Mouse (Mus musculus): ENCODE measurements around the gene Pygo2. TPM values are rescaled to one million over a fixed set of nuclear protein-coding genes. Genes with fewer than 3 reads are reported as not detected.

The Pygo2 gene
- total RNA-seq, 2 experiments from 2014 or later, result 13.8 to 16.6 TPM

GRCm38 (mm10) chr3:89391663-89392511 is 38.1 kb upstream of the Pygo2 start:
- intact Hi-C loops (cut with DNase I), result loop anchor here (2.0 kb wide), 1 partner anchor 13 kb away; no protein-coding TSS in a partner anchor
- peak; percentile 57 to 80 for DNase-seq

GRCm38 (mm10) chr3:89392871-89393311 is 37.1 kb upstream of the Pygo2 start:
- intact Hi-C loops (cut with DNase I), result loop anchor here (2.0 kb wide), 1 partner anchor 14 kb away; no protein-coding TSS in a partner anchor
- DNase-seq, result peak; percentile 45 to 57

- intact Hi-C loops (cut with DNase I), result loop anchor here (2.0 kb wide), 2 partner anchors 15 to 45 kb away; partner anchors contain the start of gene Adam15
- peak; percentile 98 for DNase-seq
These were observed 36.4 kb upstream of the Pygo2 start for GRCm38 (mm10) chr3:89393605-89394004.

- peak; percentile 75 to 85 for DNase-seq
- intact Hi-C loops (cut with DNase I), result loop anchor here (2.0 kb wide), 1 partner anchor 45 kb away; the partner anchor contains the start of gene Adam15
These were observed 35.8 kb upstream of the Pygo2 start, which contains the start of gene Zbtb7b for GRCm38 (mm10) chr3:89394006-89394893. Zbtb7b (minus strand) TSS chr3:89394776.

- intact Hi-C loops (cut with DNase I), result loop anchor here (2.0 to 5.0 kb wide), 3 partner anchors 46 to 92 kb away; partner anchors contain the start of gene Adam15
- DNase-seq, result peak in 1 of 2 experiments; percentile 78
These were observed 35.1 kb upstream of the Pygo2 start for GRCm38 (mm10) chr3:89394894-89395256.

- intact Hi-C loops (cut with DNase I), result loop anchor here (2.0 to 5.0 kb wide), 3 partner anchors 47 to 92 kb away; partner anchors contain the start of gene Adam15
- DNase-seq, result no peak
These were observed 34.6 kb upstream of the Pygo2 start for GRCm38 (mm10) chr3:89395419-89395805.

GRCm38 (mm10) chr3:89395806-89396653 is 34.0 kb upstream of the Pygo2 start:
- DNase-seq, result peak; percentile 72 to 81
- intact Hi-C loops (cut with DNase I), result loop anchor here (2.0 to 5.0 kb wide), 4 partner anchors 15 to 91 kb away; partner anchors contain the start of genes Adam15 and Flad1

- intact Hi-C loops (cut with DNase I), result loop anchor here (2.0 to 5.0 kb wide), 3 partner anchors 14 to 91 kb away; partner anchors contain the start of gene Flad1
- no peak for DNase-seq
These were observed 33.4 kb upstream of the Pygo2 start for GRCm38 (mm10) chr3:89396654-89397005.

GRCm38 (mm10) chr3:89401329-89401728 is 28.7 kb upstream of the Pygo2 start:
- intact Hi-C loops (cut with DNase I), result no loop called here
- no peak for DNase-seq

GRCm38 (mm10) chr3:89402693-89403092 is 27.3 kb upstream of the Pygo2 start, which contains the start of gene Lenep:
Lenep (minus strand) TSS chr3:89402793.
- intact Hi-C loops (cut with DNase I), result no loop called here
- DNase-seq, result no peak

- intact Hi-C loops (cut with DNase I), result no loop called here
- DNase-seq, result no peak
These were observed 23.1 kb upstream of the Pygo2 start for GRCm38 (mm10) chr3:89406887-89407286.

GRCm38 (mm10) chr3:89408448-89408847 is 21.6 kb upstream of the Pygo2 start:
- intact Hi-C loops (cut with DNase I), result no loop called here
- DNase-seq, result no peak

- no peak for DNase-seq
- intact Hi-C loops (cut with DNase I), result loop anchor here (2.0 kb wide), 1 partner anchor 13 kb away; no protein-coding TSS in a partner anchor
These were observed 20.3 kb upstream of the Pygo2 start for GRCm38 (mm10) chr3:89409701-89410100.

GRCm38 (mm10) chr3:89410864-89411263 is 19.1 kb upstream of the Pygo2 start:
- intact Hi-C loops (cut with DNase I), result loop anchor here (2.0 kb wide), 1 partner anchor 14 kb away; no protein-coding TSS in a partner anchor
- no peak for DNase-seq

- intact Hi-C loops (cut with DNase I), result loop anchor here (2.0 kb wide), 1 partner anchor 15 kb away; no protein-coding TSS in a partner anchor
- DNase-seq, result peak; percentile 100
These were observed 18.3 kb upstream of the Pygo2 start, which contains the start of gene Flad1 for GRCm38 (mm10) chr3:89411490-89412393. Flad1 (minus strand) TSS chr3:89411870.

- no peak for DNase-seq
- intact Hi-C loops (cut with DNase I), result no loop called here
These were observed 13.9 kb upstream of the Pygo2 start for GRCm38 (mm10) chr3:89416158-89416557.

- DNase-seq, result no peak
- intact Hi-C loops (cut with DNase I), result no loop called here
These were observed 12.9 kb upstream of the Pygo2 start for GRCm38 (mm10) chr3:89417131-89417530.

GRCm38 (mm10) chr3:89417840-89418169 is 12.2 kb upstream of the Pygo2 start:
- no peak for DNase-seq
- intact Hi-C loops (cut with DNase I), result no loop called here

Data from heart, postnatal 36 days (tissue).